Mouse (Mus musculus): ENCODE measurements around the gene Dcaf12. TPM values are rescaled to one million over a fixed set of nuclear protein-coding genes. Genes with fewer than 3 reads are reported as not detected.

The Dcaf12 gene
- polyA plus RNA-seq (2012; rRNA removed), result 33.1 and 34.1 TPM in 2 replicates

GRCm38 (mm10) chr4:41314141-41315129, at the start of gene Dcaf12:
TSS of gene Dcaf12 (minus strand) at chr4:41314889.
- TF ChIP-seq CTCF (IDR thresholded peaks at IDR 0.05; ENCODE audit: extremely low read depth, insufficient read depth, low read length), result no peak
- TF ChIP-seq POLR2A (IDR thresholded peaks at IDR 0.05; ENCODE audit: extremely low read depth, insufficient read depth, low read length), result peak; percentile 97
- peak within 1 kb of the TSS; percentile 80 for H3K4me3 ChIP-seq (ENCODE audit: insufficient read depth, low read length)
- H3K27ac ChIP-seq (ENCODE audit: insufficient read depth, low read length), result peak within 1 kb of the TSS; percentile 88
- peaks cover 9% of the 10 kb centered on the region for H3K4me1 ChIP-seq (ENCODE audit: control insufficient read depth, insufficient read depth, low read length)

DNA sequence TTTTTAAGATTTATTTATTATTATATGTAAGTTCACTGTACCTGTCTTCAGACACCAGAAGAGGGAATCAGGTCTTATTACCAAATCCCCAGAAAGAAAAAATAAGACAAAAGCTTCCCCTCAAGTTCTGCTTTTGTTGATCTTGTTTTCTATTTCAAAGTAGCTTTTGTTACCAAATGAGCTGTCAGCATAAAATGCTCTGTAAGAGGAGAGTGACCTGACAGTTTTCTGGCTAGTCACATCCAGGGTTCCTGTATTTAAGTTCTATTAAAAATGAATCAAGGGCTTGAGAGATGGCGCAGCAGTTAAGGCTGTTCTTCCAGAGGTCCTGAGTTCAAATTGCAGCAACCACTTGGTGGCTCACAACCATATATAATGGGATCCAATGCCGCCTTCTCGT, 46.4 kb upstream of the Dcaf12 start:
- H3K4me3 ChIP-seq (ENCODE audit: insufficient read depth, low read length), result no peak overlapping the region
- TF ChIP-seq CTCF (IDR thresholded peaks at IDR 0.05; ENCODE audit: extremely low read depth, insufficient read depth, low read length) (no peak), POLR2A (IDR thresholded peaks at IDR 0.05; ENCODE audit: extremely low read depth, insufficient read depth, low read length) (no peak)
- no peaks in the 10 kb centered on the region; the same call in 1 of the 2 replicates for H3K4me1 ChIP-seq (ENCODE audit: control insufficient read depth, insufficient read depth, low read length)
- H3K27ac ChIP-seq (ENCODE audit: insufficient read depth, low read length), result no peak overlapping the region

DNA sequence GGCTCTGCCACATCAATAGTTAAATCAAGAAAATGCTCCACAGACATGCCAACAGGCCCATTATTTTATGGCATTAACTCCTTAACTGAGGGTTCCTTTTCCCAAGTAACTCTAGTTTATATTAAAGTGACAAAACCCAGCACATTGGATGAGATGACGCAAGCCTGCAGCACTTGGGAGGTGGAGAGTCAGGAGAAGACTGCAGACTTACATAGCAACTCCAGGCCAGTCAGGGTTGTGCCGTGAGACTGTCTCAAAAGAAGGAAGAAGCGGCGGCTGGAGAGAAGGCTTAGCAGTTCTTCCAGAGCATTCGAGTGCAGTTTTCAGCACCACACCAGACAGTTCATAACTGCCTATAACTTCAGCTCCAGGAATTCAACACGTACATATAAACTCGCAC, 44.7 kb upstream of the Dcaf12 start:
- no peaks in the 10 kb centered on the region; the same call in 1 of the 2 replicates for H3K4me1 ChIP-seq (ENCODE audit: control insufficient read depth, insufficient read depth, low read length)
- TF ChIP-seq POLR2A (IDR thresholded peaks at IDR 0.05; ENCODE audit: extremely low read depth, insufficient read depth, low read length) (no peak), CTCF (IDR thresholded peaks at IDR 0.05; ENCODE audit: extremely low read depth, insufficient read depth, low read length) (no peak)
- no peak overlapping the region for H3K4me3 ChIP-seq (ENCODE audit: insufficient read depth, low read length)
- H3K27ac ChIP-seq (ENCODE audit: insufficient read depth, low read length), result no peak overlapping the region

- Histone ChIP-seq H3K4me1 (ENCODE audit: control insufficient read depth, insufficient read depth, low read length) (no peaks in the 10 kb centered on the region; the same call in 1 of the 2 replicates), H3K27ac (ENCODE audit: insufficient read depth, low read length) (no peak overlapping the region), H3K4me3 (ENCODE audit: insufficient read depth, low read length) (no peak overlapping the region)
- TF ChIP-seq POLR2A (IDR thresholded peaks at IDR 0.05; ENCODE audit: extremely low read depth, insufficient read depth, low read length), result no peak
- no peak for TF ChIP-seq CTCF (IDR thresholded peaks at IDR 0.05; ENCODE audit: extremely low read depth, insufficient read depth, low read length)
Measured at GRCm38 (mm10) chr4:41358669-41359068, 44.0 kb upstream of the Dcaf12 start.

- Histone ChIP-seq H3K4me1 (ENCODE audit: control insufficient read depth, insufficient read depth, low read length) (no peaks in the 10 kb centered on the region; the same call in 1 of the 2 replicates), H3K4me3 (ENCODE audit: insufficient read depth, low read length) (no peak overlapping the region), H3K27ac (ENCODE audit: insufficient read depth, low read length) (no peak overlapping the region)
- no peak for TF ChIP-seq POLR2A (IDR thresholded peaks at IDR 0.05; ENCODE audit: extremely low read depth, insufficient read depth, low read length)
- TF ChIP-seq CTCF (IDR thresholded peaks at IDR 0.05; ENCODE audit: extremely low read depth, insufficient read depth, low read length), result no peak
Measured at GRCm38 (mm10) chr4:41357154-41357553, 42.5 kb upstream of the Dcaf12 start.

DNA sequence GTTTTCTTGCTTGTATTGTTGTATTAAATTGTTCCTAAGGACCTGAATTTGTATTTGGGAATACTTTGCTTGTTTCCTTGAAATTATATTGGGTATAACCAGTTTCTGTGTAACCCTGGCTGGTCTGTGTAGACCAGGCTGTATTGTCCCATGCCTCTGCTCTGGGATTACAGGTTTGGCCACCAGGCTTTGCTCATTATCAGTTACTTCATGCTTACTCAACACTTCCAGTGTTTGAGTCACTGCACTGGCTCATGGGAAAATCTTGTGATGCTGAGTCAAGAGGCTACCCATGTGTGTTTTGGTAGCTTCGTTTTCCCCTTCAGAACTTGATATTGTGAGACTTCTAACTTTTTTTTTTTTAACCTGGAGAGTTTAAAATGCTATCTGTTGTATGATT, 38.6 kb upstream of the Dcaf12 start:
- no peak for TF ChIP-seq POLR2A (IDR thresholded peaks at IDR 0.05; ENCODE audit: extremely low read depth, insufficient read depth, low read length)
- no peak for TF ChIP-seq CTCF (IDR thresholded peaks at IDR 0.05; ENCODE audit: extremely low read depth, insufficient read depth, low read length)
- H3K27ac ChIP-seq (ENCODE audit: insufficient read depth, low read length), result no peak overlapping the region
- H3K4me1 ChIP-seq (ENCODE audit: control insufficient read depth, insufficient read depth, low read length), result peaks cover 2% of the 10 kb centered on the region
- no peak overlapping the region for H3K4me3 ChIP-seq (ENCODE audit: insufficient read depth, low read length)

- Histone ChIP-seq H3K4me3 (ENCODE audit: insufficient read depth, low read length) (no peak overlapping the region), H3K4me1 (ENCODE audit: control insufficient read depth, insufficient read depth, low read length) (peaks cover 3% of the 10 kb centered on the region), H3K27ac (ENCODE audit: insufficient read depth, low read length) (no peak overlapping the region)
- TF ChIP-seq POLR2A (IDR thresholded peaks at IDR 0.05; ENCODE audit: extremely low read depth, insufficient read depth, low read length) (no peak), CTCF (IDR thresholded peaks at IDR 0.05; ENCODE audit: extremely low read depth, insufficient read depth, low read length) (no peak)
Measured at GRCm38 (mm10) chr4:41352758-41353157, 38.1 kb upstream of the Dcaf12 start.

DNA sequence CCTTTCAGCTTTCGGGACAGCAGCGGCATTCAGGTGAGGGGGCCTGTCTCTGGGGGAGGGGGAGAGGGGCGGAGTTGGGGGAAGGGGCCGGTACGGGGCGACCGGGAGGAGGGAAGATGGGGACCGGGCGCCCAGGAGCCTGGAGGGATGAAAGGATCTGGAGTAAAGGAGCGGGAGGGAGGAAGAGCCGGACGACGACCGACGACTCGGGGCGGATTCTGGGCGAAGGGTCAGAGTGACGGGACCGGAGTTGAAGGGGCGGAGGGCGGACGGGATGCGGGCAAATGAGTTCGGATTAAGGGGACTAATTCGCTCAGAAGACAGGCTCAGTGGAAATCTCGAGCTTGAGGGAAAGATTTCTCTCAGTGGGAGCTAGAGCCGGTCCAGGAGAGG, 34.5 kb upstream of the Dcaf12 start:
- no peak overlapping the region for H3K27ac ChIP-seq (ENCODE audit: insufficient read depth, low read length)
- H3K4me1 ChIP-seq (ENCODE audit: control insufficient read depth, insufficient read depth, low read length), result peaks cover 6% of the 10 kb centered on the region
- H3K4me3 ChIP-seq (ENCODE audit: insufficient read depth, low read length), result peak overlapping the region; percentile 42
- TF ChIP-seq CTCF (IDR thresholded peaks at IDR 0.05; ENCODE audit: extremely low read depth, insufficient read depth, low read length) (no peak), POLR2A (IDR thresholded peaks at IDR 0.05; ENCODE audit: extremely low read depth, insufficient read depth, low read length) (no peak)

DNA sequence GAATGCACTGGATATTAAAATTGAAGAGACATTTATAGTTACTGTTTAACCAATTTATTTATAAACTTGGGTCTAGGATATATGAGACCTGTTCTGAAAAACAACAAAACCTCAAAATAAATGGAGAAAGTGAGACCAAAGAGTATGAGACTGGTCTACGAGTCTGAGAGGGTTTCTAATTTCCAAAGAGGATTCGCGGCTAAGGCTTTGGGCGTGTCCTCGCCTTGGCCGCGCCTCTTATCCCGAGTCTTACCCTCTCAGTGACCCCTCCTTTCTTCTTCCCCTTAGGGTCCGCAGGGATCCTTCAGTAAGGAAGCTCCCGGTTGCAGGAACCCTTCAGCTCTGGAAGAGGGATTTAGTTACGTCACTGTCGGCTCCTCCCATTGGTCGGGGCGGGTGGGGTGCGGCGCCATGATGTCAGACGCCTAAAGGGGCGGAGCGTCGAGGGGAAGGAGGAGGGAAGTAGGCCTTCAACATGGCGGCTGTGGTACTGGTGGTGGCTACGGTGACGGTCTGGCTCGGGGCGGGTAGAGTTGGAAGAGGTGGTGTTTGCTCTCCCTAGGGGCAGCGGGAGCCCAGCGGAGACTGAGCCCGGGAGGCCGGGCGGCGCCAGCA, 34.0 kb upstream of the Dcaf12 start, which contains the start of gene Ubap1:
Ubap1 (plus strand) TSS at position 413 of the 615 bp plus-strand sequence.
- Histone ChIP-seq H3K4me1 (ENCODE audit: control insufficient read depth, insufficient read depth, low read length) (peaks cover 6% of the 10 kb centered on the region), H3K27ac (ENCODE audit: insufficient read depth, low read length) (no peak within 1 kb of the TSS), H3K4me3 (ENCODE audit: insufficient read depth, low read length) (peak within 1 kb of the TSS; percentile 42)
- TF ChIP-seq POLR2A (IDR thresholded peaks at IDR 0.05; ENCODE audit: extremely low read depth, insufficient read depth, low read length), result peak; percentile 95
- TF ChIP-seq CTCF (IDR thresholded peaks at IDR 0.05; ENCODE audit: extremely low read depth, insufficient read depth, low read length), result no peak

Data from cortical plate, adult 2 months (tissue).